Mouse (Mus musculus) frontal cortex, adult 2 months (tissue): ENCODE data around the gene Avp. TPM values are rescaled to one million over a fixed set of nuclear protein-coding genes. Genes with fewer than 3 reads are reported as not detected.
A peak's percentile ranks its signal among the peaks of the same experiment; 100 is the strongest.

Experiments
- DNase-seq, 2 experiments: peaks; one replicate each; pipeline ENCODE4 v3.0.0; 2022; ENCODE audit warnings: low spot score in 1 of 2; ENCODE audit errors: extremely low spot score in 1 of 2
- polyA plus RNA-seq: library from polyadenylated mRNA; depleted of rRNA; stranded (reverse); fragments of >200 nt; gene quantifications from 2 replicates; pipeline ENCODE4 v1.2.3, GENCODE M21; 2012; rRNA removed

The Avp gene
- polyA plus RNA-seq, 1 experiment = 0.50 TPM

DNA sequence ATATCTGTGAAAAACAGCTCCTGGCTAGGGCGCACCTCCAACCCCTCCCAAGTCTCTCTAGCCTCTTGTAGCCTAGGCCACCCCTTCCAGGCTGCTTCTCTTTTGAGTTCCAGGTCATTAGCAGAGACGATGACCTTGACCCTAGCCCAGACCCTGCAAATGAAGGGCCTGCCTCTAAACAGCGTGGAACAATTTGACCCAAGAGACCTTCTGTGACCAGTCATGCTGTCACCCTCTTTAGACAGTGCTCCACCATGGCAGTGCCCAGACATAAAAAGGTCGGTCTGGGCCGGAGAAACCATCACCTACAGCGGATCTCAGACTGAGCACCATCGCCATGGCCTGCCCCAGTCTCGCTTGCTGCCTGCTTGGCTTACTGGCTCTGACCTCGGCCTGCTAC, 6.5 kb downstream of the Avp start, which contains the start of gene Oxt:
Gene Oxt, plus strand, starts transcription at position 301 of the 400 bp plus-strand sequence.
- DNase-seq = no peak

DNA sequence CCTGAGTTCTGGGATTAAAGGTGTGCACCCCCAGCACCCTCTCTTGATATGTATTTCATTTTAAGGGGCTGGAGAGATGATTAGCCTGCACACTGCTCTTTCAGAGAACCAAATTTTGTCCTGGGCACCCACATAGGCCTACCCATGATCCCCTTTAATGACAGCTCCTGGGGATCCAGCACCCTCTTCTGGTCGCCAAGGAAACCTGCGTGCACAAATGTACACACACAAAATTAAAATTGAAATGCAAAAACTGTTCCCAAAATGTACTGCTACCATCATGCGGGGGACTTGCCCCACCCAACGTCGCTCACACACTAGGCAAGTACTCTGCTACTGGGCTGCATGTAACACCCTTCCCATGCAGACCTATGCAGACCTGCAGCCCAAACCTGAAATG, 7.4 kb downstream of the Avp start:
- no peak for DNase-seq

DNA sequence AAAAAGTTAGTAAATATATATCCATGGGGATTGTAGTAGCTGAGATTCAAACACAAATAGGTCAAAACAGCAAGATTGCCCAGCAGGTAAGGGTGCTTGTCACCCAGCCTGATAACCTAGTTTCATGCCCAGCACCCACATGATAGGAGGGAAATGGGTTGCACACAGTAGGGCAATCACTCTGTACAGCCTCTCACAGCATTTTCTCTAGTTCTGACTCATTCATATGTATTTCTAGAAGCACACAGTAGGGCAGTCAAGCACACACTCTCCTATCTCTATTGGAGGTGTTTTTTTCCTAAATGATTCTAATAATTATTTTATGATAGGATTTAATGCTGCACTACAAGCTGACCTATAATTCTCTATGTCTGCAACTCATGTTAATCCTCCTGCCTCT, 12.4 kb downstream of the Avp start:
- DNase-seq = no peak

DNA sequence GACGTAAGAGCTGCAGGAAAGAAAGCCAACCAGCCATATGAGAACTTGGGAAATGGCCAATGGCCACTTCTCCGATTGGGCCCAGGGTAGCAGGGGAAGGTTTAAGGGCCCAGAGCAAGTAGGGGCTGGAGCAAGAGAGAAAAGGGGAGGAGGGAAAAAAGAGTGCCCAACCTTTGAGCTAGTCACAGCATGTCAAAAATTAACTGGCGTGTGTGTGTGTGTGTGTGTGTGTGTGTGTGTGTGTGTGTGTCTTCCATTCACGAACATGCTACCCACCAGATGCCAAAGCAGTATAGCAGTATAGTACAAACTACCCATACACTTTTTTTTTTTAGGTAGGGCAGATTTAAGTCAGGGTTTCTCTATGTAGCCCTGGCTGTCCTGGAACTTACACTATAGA, 13.4 kb downstream of the Avp start:
- no peak for DNase-seq

DNA sequence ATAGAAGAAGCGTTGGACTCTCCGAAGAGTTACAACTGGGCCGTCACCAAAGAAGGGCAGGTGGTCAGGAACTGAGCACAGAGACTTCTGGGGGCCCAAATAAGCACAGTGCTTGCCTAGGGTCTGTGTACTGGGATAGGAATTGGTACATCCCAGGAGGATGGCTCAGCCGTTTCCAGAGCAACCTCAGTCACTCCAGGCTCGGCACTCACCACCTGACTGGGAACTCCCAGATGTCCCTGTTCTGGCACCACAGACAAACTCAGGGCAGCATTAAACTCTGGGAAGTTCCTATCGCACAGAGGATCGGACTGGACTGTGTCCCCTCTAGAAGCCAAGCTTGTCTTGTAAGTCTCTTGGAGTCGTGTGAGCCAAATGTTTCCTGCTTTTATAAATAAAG, 17.4 kb downstream of the Avp start:
- DNase-seq = no peak

DNA sequence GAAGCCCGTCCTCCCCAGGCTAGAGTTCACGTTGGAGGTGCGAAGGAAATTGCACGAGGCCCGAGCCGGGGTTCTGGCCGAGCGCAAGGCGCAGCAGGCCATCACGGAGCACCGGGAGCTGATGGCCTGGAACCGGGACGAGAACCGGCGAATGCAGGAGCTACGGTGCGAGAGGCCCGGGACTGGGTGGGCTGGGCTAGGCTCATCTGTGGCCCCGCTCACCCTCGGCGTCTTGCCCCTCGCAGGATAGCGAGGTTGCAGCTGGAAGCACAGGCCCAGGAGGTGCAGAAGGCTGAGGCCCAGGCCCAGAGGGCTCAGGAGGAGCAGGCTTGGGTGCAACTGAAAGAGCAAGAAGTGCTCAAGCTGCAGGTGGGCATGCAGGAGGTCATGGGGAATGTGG, 18.3 kb downstream of the Avp start:
- DNase-seq = peak in 1 of 2 experiments; percentile 25

DNA sequence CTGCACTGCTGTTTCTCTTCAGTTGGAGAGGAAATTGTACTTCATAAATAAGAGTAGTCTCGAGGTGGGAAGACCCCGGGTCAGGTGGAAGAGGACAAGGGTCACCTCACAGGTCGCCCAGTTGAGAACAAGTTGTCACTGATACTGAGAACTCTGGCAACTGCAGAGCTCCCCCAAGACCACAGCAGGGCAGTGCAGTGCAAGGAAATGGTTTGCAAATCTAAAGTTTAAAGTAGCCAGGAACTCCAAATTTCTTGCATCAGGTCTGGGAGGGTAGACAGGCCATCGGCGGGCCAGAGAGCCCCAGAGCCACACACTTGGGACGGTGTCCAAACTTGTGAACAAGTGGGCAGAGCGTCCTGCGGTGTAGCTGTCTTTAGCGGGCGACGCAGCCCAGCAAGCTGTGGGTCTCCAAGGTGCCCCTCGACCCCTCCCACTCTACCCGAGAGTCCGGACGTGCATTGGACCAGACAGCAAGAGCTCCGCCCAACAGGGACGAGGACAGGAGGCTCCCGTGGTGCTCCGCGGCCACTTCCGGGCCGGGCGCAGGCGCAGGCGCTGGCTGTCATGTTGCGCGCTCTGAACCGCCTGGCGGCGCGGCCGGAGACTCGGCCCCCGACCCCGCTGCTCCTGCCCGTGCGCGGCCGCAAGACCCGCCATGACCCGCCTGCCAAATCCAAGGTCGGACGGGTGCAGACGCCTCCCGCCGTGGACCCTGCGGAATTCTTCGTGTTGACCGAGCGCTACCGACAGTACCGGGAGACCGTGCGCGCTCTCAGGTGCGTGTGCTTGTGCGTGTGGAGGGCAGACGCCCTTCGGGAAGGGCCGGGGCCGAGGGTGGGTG, 18.9 kb downstream of the Avp start, which contains the start of gene Mrps26:
Gene Mrps26, plus strand, starts transcription at position 531 of the 844 bp plus-strand sequence.
- peak; percentile 87 to 95 for DNase-seq

DNA sequence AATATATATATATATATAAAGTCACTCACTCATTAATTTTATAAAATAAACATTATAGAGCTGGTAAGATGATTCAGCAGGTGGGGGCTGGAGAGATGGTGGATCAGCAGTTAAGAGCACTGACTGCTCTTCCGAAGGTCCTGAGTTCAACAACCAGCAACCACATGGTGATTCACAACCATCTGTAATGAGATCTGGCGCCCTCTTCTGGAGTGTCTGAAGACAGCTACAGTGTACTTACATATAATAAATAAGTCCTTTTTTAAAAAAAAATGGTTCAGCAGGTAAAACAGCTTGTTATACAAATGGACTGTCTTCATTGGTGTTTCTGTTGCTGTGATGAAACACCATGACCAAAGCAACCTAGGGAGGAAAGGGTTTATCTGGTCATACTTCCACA, 24.3 kb downstream of the Avp start:
- no peak for DNase-seq

DNA sequence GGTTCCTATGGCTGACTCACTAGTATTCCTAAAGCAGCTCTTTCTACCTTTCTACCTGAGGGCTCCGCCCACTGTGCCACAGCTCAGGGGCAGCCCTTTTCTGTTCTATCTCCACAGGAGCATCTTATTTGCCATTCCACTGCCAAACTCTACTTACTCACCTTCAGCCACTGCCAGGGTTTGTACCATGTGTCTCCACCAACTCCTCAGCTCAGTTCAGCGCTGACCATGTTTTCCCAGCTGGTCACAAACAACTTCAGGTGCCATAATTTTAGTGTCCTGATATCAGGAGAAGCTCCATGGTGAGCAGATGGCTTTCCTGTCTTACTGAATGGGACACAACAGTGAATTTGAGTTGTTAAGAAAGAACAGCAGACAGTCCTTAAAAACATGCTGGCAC, 24.9 kb downstream of the Avp start:
- DNase-seq = no peak

DNA sequence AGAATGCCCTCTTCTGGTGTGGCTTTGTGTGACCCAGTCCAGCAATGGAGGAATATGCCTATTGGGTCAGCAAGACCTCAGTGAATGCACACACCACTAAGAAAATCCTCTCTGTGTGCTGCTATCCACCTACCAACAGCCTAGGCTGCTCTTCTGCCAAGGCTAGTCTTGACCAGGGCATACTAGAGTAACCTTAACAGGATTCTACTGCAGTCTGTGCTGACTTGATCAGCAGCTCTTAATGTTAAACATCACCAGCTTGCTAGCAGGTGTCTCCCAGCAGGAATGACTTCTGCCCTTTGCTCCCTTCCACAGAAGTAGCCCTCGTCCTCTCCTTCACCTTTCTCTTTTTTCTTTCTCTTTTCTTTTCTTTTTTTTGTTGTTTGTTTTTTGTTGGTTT, 26.1 kb downstream of the Avp start:
- no peak for DNase-seq

DNA sequence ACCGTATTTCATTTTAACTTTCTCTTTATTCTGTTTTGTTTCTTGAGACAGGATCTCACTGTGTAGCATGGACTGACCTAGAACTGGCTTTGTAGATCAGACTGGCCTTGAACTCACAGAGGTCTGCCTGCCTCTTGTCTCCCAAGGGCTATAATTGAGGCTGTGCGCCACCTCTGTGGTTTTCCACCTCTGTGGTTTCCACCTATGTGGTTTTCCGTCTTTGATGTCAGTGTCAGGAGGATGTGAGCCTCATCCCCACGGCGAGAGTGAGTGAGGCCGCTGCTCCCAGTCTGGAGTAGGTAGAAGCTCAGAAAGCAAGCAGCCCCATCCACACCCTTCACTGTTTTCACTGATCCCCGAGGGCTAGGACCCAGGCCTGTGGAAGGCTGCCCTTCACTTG, 27.5 kb downstream of the Avp start:
- DNase-seq = no peak

DNA sequence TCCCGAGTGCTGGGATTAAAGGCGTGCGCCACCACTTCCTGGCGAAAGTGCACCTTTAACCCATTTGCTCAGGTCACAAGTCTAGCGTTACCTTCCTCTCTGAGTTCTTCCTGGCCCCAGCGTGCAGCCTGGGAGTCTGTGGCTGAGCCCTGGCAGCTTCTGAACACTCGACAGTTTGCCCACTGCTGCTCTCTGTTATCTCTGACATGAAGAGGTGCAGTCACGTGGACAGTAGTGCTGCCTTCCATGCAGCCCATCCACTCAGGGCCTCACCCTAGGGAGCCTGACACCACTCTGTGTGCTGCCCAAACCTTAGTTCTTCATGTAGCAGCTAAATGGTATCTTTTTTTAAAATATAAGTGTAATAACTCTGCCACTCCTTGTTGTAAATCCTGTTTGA, 35.4 kb downstream of the Avp start:
- no peak for DNase-seq

DNA sequence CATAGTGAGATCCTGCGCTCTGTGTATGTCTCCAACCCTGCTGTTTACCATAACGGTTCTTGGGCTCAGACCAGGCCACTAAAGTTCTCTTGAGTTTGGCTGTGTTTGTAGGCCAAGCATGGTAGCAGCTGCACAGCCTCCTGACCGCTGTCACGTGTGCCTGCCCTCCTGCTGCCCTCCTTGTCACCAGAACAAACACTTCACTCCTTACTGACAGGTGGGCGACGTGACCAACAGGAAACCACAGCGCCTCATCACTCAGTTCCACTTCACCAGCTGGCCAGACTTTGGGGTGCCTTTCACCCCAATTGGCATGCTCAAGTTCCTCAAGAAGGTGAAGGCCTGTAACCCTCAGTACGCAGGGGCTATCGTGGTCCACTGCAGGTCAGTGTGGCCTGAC, 42.1 kb downstream of the Avp start:
- DNase-seq = no peak

DNA sequence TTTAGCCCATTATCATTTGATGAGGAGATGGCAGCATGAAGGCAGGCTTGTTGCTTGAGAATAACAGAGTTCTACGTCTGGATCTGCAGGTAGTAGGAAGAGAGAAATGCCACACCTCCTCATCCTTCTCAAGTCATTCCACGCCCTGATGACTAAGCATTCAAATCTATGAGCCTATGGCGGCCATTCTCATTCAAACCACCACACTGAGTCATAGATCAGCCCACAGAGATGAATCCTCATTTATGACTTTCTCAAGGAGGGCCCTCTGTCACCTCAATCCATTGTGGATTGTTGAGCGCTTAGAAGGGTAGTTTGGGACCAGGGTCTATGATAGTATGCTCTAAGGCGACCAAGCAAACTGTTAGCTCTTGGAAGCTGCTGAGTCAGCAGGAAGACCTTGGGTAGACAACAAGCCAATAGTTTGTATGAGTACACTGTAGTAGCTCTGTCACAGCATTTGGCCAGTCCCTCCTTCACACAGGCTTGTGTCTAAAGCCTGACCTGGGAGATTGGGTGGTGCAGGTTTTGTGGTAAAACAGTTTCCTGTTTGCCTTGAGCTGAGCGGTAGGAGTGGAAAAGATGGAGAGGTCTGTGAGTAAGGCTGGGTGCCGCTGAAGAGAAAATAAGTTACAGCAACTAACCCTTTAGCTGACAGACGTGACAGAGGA, 43.3 kb downstream of the Avp start:
- no peak for DNase-seq

DNA sequence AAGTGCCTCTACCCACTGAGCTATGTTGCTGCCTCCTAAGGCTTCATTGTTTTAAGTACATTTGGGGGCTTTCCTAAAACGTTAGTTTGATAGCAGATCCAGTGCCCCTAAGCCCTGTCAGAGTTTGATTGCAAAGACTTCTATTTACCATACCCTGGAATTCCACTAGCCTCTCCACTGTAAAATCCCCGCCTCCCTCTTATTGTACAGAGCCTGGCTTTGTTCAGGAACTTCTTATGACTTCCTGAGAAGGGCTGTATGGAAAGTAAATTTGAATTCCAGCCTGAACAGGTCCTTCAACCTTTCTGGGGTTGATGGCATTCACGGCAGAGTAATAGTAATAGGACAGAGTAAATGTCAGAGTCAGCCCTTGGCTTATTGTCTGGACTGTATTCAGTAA, 45.5 kb downstream of the Avp start:
- no peak for DNase-seq

DNA sequence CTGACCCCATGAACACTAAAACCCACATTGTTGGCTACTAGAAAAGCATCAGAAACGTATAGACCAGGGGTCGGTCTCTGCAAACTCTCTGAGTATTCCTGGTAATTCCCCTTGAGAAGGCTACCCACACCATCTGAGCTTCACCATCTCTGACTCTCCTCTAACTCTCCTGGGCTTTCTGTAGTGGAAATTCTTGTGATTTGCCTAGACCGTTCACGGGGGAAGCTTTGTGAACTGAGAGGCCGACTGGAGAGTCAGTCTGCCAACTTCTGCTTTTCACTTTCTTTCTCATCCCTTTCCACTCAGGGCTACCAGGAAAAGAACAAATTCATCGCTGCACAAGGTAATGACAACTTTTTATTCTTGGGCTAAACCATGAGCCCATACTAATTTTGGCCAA, 47.3 kb downstream of the Avp start:
- DNase-seq = no peak

DNA sequence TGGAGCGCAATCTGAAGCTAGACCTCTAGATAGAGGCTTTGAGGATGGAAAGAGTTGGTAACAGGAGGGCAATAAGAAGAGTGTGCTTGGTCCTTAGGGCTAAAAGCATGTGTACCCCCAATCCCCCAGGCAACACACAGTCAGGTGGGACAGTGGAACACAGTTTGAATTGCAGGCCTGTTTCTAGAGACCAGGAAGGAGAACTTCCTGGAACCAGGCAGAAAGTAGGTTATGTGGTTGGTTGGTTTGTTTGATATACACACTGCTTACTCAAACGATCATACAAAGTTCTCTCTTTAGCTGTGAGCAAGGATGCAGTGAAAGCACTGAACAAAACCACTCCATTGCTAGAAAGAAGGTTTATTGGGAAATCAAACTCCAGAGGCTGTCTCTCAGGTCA, 50.2 kb downstream of the Avp start:
- no peak for DNase-seq

Other genes starting within 250 kb of the Avp start
- 14.2 and 16.3 TPM in 2 replicates for gene Cpxm1, start 185.0 kb downstream of the Avp start, polyA plus RNA-seq
- gene Gm28372, start 177.3 kb downstream of the Avp start, polyA plus RNA-seq = not detected in 2 replicates
- gene 1700020A23Rik, start 177.3 kb downstream of the Avp start, polyA plus RNA-seq = not detected in 2 replicates
- not detected in 2 replicates for gene Tmem239, start 176.1 kb downstream of the Avp start, polyA plus RNA-seq
- 98.1 and 115 TPM in 2 replicates for gene Vps16, start 158.2 kb downstream of the Avp start, polyA plus RNA-seq
- 22.7 and 24.3 TPM in 2 replicates for gene Pced1a, start 157.9 kb downstream of the Avp start, polyA plus RNA-seq
- gene Ptpra, start 132.3 kb downstream of the Avp start, polyA plus RNA-seq = 143 and 161 TPM in 2 replicates
- gene Mrps26, start 18.8 kb downstream of the Avp start, polyA plus RNA-seq = 80.5 and 86.1 TPM in 2 replicates
- gene Oxt, start 6.4 kb downstream of the Avp start, polyA plus RNA-seq = 0.76 TPM in 1 of 2 replicates, not detected in the other
- 3.8 TPM in 2 replicates for gene Fastkd5, start 47.5 kb upstream of the Avp start, polyA plus RNA-seq
- gene Ubox5, start 47.5 kb upstream of the Avp start, polyA plus RNA-seq = 9.8 and 11.2 TPM in 2 replicates
- gene Lzts3, start 60.2 kb upstream of the Avp start, polyA plus RNA-seq = 114 and 133 TPM in 2 replicates
- gene Ddrgk1, start 82.1 kb upstream of the Avp start, polyA plus RNA-seq = 97.5 and 108 TPM in 2 replicates
- 53.3 and 58.1 TPM in 2 replicates for gene Itpa, start 85.1 kb upstream of the Avp start, polyA plus RNA-seq
- gene Slc4a11, start 115.0 kb upstream of the Avp start, polyA plus RNA-seq = 0.96 and 1.2 TPM in 2 replicates